Mouse (Mus musculus): Measurements from ENCODE around the gene Nxph2. TPM values are rescaled to one million over a fixed set of nuclear protein-coding genes. Genes with fewer than 3 reads are reported as not detected.
"Not testable (repeated sequence)": the region's sequence is repeated elsewhere in the genome, so short reads cannot be mapped to it uniquely, and the experiment has no call there.

Gene Nxph2
- not detected for total RNA-seq (2021)
- long read RNA-seq, experiment 1 = 0 reads
- long read RNA-seq, experiment 2 = 0 reads

DNA sequence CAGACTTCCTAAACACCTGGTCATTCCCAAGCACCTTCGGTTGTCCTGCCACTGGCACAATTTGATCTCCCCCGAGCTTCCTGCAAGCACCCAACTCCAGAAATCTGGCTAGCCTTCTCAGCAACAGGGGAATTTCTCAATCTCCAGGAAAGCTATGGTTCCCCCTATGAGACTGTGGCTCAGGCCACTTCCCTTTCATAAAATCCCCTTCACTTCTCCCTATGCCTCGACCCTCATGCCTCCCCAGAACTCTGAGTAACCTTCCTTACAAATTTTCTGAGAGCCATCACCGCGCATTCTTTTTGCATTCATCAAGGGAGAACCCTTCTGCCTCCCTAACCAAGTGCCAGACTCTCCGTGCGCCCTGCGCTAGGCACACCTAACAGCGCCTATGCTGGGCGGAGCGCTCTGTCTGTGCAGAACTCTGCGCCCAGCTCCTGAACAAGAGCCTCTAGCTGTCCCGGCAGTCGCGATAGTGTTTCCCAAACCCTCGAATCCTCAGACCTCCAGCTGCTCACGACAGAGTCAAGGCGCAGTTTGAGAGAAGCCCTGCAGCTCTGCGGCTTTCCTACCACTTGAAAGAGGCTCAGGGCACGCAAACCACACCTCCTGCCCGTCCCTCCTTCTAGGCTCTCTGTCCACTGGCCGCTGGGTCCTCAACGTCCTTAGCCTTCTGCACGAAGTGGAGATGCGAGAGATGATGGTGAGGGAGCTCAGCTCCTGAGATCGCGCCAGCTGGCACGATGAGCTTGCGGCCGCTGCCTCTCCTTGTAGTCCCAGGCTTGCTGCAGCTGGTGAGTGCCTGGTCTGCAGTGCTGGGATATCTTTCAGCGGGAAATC lies at the start of gene Nxph2:
TSS of gene Nxph2 (plus strand) at position 501 of the 840 bp plus-strand sequence.
- no peak for DNase-seq
- intact Hi-C loops (cut with DNase I) = no loop called here

DNA sequence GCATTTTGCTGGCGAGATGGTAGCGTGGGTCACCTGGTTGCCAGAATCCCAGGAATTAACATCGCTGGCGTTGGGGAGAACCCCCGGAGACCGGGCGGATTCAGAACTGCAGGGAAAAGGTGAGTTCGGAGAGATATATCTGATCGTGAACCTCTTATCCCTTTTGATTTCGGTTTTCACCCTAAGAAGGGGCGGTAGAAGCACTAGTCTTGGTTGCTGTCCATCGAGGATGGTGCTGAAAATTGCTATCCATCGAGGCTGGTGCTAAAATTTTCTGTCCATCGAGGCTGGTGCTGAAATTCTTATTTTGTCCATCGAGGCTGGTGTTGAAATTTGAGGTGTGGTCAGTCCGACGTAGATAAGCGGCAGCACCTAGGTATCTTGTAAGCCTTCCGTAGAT lies 30.1 kb upstream of the Nxph2 start:
- intact Hi-C loops (cut with DNase I); DNase-seq: not testable (repeated sequence)

DNA sequence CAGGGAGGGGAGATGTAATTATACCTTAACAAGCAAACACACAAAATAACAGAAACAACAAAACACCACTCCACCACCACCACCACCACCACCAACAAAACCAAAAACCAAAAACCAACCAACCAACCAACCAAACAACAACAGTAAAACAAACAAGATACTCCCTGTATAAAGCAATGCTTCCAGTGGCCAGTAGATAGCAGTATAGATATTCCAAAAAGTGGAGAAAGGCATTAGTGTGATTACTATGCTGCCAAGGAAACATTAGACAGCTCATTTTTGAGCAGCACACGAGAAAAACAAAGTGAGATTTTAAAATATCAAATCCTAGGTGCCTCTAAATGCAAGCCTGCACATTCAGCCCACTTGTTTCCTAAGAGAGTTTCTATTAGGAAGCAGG lies 6.2 kb upstream of the Nxph2 start:
- DNase-seq = no peak
- intact Hi-C loops (cut with DNase I) = no loop called here

Other genes with a start within 250 kb of the Nxph2 start
- gene Mastl, start 165.2 kb upstream of the Nxph2 start, total RNA-seq (2021) = under 1 TPM; 0.20 to 0.28 TPM
- 10 to 100 TPM; 54.5 to 55.8 TPM for gene Yme1l1, start 164.9 kb upstream of the Nxph2 start, total RNA-seq (2021)
- gene 4931423N10Rik, start 113.8 kb upstream of the Nxph2 start, total RNA-seq (2021) = not detected

Measured in gastrocnemius, postnatal 36 days (tissue).